Mouse (Mus musculus) heart, adult 2 months (tissue): Measurements from ENCODE around the gene Rnf150.

Experiments used
- CTCF ChIP-seq: fragments of 200-600 bp; IDR thresholded peaks from 2 replicates; pipeline ENCODE4 v1.8.1; 2022; ENCODE audit warnings: antibody characterized with exemption, mild to moderate bottlenecking, moderate library complexity
- EP300 ChIP-seq: fragments of 200-500 bp; IDR thresholded peaks from 2 replicates; pipeline ENCODE4 v1.6.1; 2011; ENCODE audit warnings: low read depth, low read length, control low read depth; ENCODE audit not compliant: insufficient read depth

DNA sequence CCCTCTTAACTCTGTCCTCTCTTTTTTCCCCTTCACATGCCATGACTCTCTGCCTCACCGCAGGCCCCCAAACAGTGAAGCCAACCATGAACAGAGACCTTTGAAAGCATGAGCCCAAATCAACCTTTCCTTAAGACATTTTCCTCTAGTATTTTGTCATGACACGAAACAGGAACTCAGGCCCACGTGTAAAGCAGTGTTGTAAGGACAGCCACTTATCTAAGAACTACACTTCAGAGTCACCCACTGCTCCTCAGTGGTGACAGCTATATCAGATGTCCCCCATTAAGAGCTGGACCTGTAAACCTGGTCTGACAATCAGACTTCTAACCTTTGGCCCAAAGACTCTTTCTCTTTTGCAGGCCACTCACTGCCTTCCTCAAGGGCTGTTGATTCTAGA, 40.3 kb downstream of the Rnf150 start:
- TF ChIP-seq CTCF (no peak), EP300 (no peak)
